Mouse (Mus musculus) forebrain, embryonic 10.5 days (tissue): Measurements from ENCODE around the gene Lrrc30. TPM values are rescaled to one million over a fixed set of nuclear protein-coding genes. Genes with fewer than 3 reads are reported as not detected.

Experiments
- DNase-seq: peaks from one replicate; pipeline ENCODE4 v3.0.0-alpha.2; 2017; ENCODE audit warnings: low spot score; ENCODE audit errors: extremely low spot score
- H3K27ac ChIP-seq: fragments of 300-500 bp; sonication (generic); 2 replicates; pipeline ENCODE4 v1.5.1; 2016; ENCODE audit warnings: mild to moderate bottlenecking
- H3K27me3 ChIP-seq: fragments of 300-500 bp; sonication (generic); 2 replicates; pipeline ENCODE4 v1.6.1; 2016; ENCODE audit warnings: mild to moderate bottlenecking; ENCODE audit not compliant: poor library complexity, severe bottlenecking
- H3K36me3 ChIP-seq: fragments of 300-500 bp; sonication (generic); replicated peaks from 2 replicates; pipeline ENCODE4 v1.6.1; 2016; ENCODE audit warnings: mild to moderate bottlenecking, moderate library complexity
- H3K4me1 ChIP-seq: fragments of 300-500 bp; sonication (generic); 2 replicates; pipeline ENCODE4 v1.6.1; 2016
- H3K4me3 ChIP-seq: fragments of 300-500 bp; sonication (generic); 2 replicates; pipeline ENCODE4 v1.5.1; 2016; ENCODE audit warnings: mild to moderate bottlenecking, moderate library complexity
- H3K9me3 ChIP-seq: fragments of 300-500 bp; sonication (generic); 2 replicates; pipeline ENCODE4 v1.6.1; 2016; ENCODE audit warnings: mild to moderate bottlenecking, moderate library complexity
- WGBS: fragments of 180-500 bp; shearing (Covaris S2); methylation state at CpG from one replicate; pipeline ENCODE4 v1.1.7; 2016; 5-methylcytosine and 5-hydroxymethylcytosine counted together
- polyA plus RNA-seq: library from polyadenylated mRNA; unstranded; fragments of >200 nt; fragmentation: Nextera tagmentation; extraction: Ambion mirVana; gene quantifications from 2 replicates; pipeline ENCODE4 v1.2.1, GENCODE M21; 2016

Gene Lrrc30
- polyA plus RNA-seq = not detected in 2 replicates

- Histone ChIP-seq H3K4me1 (peaks cover 18% of the 10 kb centered on the region), H3K27ac (no peak within 1 kb of the TSS), H3K27me3 (0 out of 2 replicates have a peak, but pooled peaks cover 4% of the 10 kb centered on the region), H3K36me3 (no peaks in the 10 kb centered on the region), H3K4me3 (no peak within 1 kb of the TSS), H3K9me3 (0 out of 2 replicates have a peak, but pooled peaks cover 3% of the 10 kb centered on the region)
- WGBS = 79% methylated on average over 13 of the region's 13 CpGs
- no peak for DNase-seq
These were observed at the start of gene Lrrc30 for GRCm38 (mm10) chr17:67632676-67633339. TSS of gene Lrrc30 (minus strand) at chr17:67632723.

GRCm38 (mm10) chr17:67681084-67681483 is 48.6 kb upstream of the Lrrc30 start:
- DNase-seq = no peak

GRCm38 (mm10) chr17:67678576-67678975 is 46.1 kb upstream of the Lrrc30 start:
- Histone ChIP-seq H3K27ac (no peak overlapping the region), H3K9me3 (no peaks in the 10 kb centered on the region), H3K4me3 (no peak overlapping the region), H3K36me3 (no peaks in the 10 kb centered on the region), H3K27me3 (no peaks in the 10 kb centered on the region), H3K4me1 (no peaks in the 10 kb centered on the region)
- WGBS = 81% methylated on average over 1 of the region's 1 CpGs
- no peak for DNase-seq

More at GRCm38 (mm10) chr17:67681084-67681483, 48.6 kb upstream of the Lrrc30 start:
- Histone ChIP-seq H3K9me3 (no peaks in the 10 kb centered on the region), H3K27me3 (no peaks in the 10 kb centered on the region), H3K36me3 (no peaks in the 10 kb centered on the region), H3K4me1 (peaks cover 16% of the 10 kb centered on the region), H3K27ac (no peak overlapping the region), H3K4me3 (no peak overlapping the region)
- WGBS = 87% methylated on average over 6 of the region's 6 CpGs

GRCm38 (mm10) chr17:67667981-67668380 is 35.5 kb upstream of the Lrrc30 start:
- 0 out of 2 replicates have a peak overlapping the region, but pooled peaks have one; percentile 30 for H3K27ac ChIP-seq
- 20% methylated on average over 3 of the region's 3 CpGs for WGBS
- DNase-seq = peak; percentile 69
- no peaks in the 10 kb centered on the region; the same call in 1 of the 2 replicates for H3K4me1 ChIP-seq
- H3K9me3 ChIP-seq = no peaks in the 10 kb centered on the region
- H3K27me3 ChIP-seq = no peaks in the 10 kb centered on the region
- no peaks in the 10 kb centered on the region for H3K36me3 ChIP-seq
- no peak overlapping the region for H3K4me3 ChIP-seq

- Histone ChIP-seq H3K4me3 (no peak overlapping the region), H3K36me3 (no peaks in the 10 kb centered on the region), H3K9me3 (no peaks in the 10 kb centered on the region), H3K27me3 (no peaks in the 10 kb centered on the region), H3K4me1 (no peaks in the 10 kb centered on the region; the same call in 1 of the 2 replicates), H3K27ac (no peak overlapping the region)
- WGBS = 73% methylated on average over 5 of the region's 5 CpGs
- DNase-seq = no peak
These were observed 34.5 kb upstream of the Lrrc30 start for GRCm38 (mm10) chr17:67666981-67667380.

- WGBS = 72% methylated on average over 3 of the region's 3 CpGs
- no peak overlapping the region for H3K27ac ChIP-seq
- H3K27me3 ChIP-seq = no peaks in the 10 kb centered on the region
- no peaks in the 10 kb centered on the region for H3K9me3 ChIP-seq
- H3K4me1 ChIP-seq = no peaks in the 10 kb centered on the region; the same call in 1 of the 2 replicates
- no peak overlapping the region for H3K4me3 ChIP-seq
- DNase-seq = no peak
- H3K36me3 ChIP-seq = no peaks in the 10 kb centered on the region
These were observed 31.8 kb upstream of the Lrrc30 start for GRCm38 (mm10) chr17:67664299-67664698.

- peak; percentile 50 for DNase-seq
- 24% methylated on average over 4 of the region's 4 CpGs for WGBS
- H3K4me1 ChIP-seq = peaks cover 10% of the 10 kb centered on the region
These were observed 19.0 kb upstream of the Lrrc30 start for GRCm38 (mm10) chr17:67651506-67651905.

GRCm38 (mm10) chr17:67641627-67642026 is 9.1 kb upstream of the Lrrc30 start:
- no peak overlapping the region for H3K27ac ChIP-seq
- DNase-seq = no peak
- H3K36me3 ChIP-seq = no peaks in the 10 kb centered on the region
- no peaks in the 10 kb centered on the region for H3K27me3 ChIP-seq
- peaks cover 5% of the 10 kb centered on the region; the same call in 1 of the 2 replicates for H3K4me1 ChIP-seq
- no peak overlapping the region for H3K4me3 ChIP-seq
- peaks cover 13% of the 10 kb centered on the region; the same call in 1 of the 2 replicates for H3K9me3 ChIP-seq

More at GRCm38 (mm10) chr17:67651506-67651905, 19.0 kb upstream of the Lrrc30 start:
- Histone ChIP-seq H3K36me3 (no peaks in the 10 kb centered on the region), H3K27ac (no peak overlapping the region), H3K27me3 (peaks cover 14% of the 10 kb centered on the region), H3K9me3 (no peaks in the 10 kb centered on the region), H3K4me3 (no peak overlapping the region)

- 90% methylated on average over 10 of the region's 10 CpGs for WGBS
- H3K27ac ChIP-seq = no peak overlapping the region
- H3K4me3 ChIP-seq = no peak overlapping the region
- no peaks in the 10 kb centered on the region for H3K27me3 ChIP-seq
- peaks cover 9% of the 10 kb centered on the region; the same call in 1 of the 2 replicates for H3K4me1 ChIP-seq
- no peaks in the 10 kb centered on the region for H3K36me3 ChIP-seq
- H3K9me3 ChIP-seq = no peaks in the 10 kb centered on the region
- DNase-seq = no peak
These were observed 5.7 kb upstream of the Lrrc30 start for GRCm38 (mm10) chr17:67638119-67638810.

- Histone ChIP-seq H3K4me1 (peaks cover 9% of the 10 kb centered on the region; the same call in 1 of the 2 replicates), H3K9me3 (no peaks in the 10 kb centered on the region)
- WGBS = 95% methylated on average over 2 of the region's 2 CpGs
These were observed 4.4 kb upstream of the Lrrc30 start for GRCm38 (mm10) chr17:67636951-67637350.

GRCm38 (mm10) chr17:67636304-67636703 is 3.8 kb upstream of the Lrrc30 start:
- Histone ChIP-seq H3K36me3 (no peaks in the 10 kb centered on the region), H3K9me3 (no peaks in the 10 kb centered on the region), H3K27me3 (0 out of 2 replicates have a peak, but pooled peaks cover 4% of the 10 kb centered on the region), H3K27ac (no peak overlapping the region), H3K4me1 (peaks cover 9% of the 10 kb centered on the region; the same call in 1 of the 2 replicates), H3K4me3 (no peak overlapping the region)
- DNase-seq = no peak
- WGBS = 64% methylated on average over 3 of the region's 3 CpGs

More at GRCm38 (mm10) chr17:67636951-67637350, 4.4 kb upstream of the Lrrc30 start:
- no peak overlapping the region for H3K4me3 ChIP-seq
- H3K36me3 ChIP-seq = no peaks in the 10 kb centered on the region
- DNase-seq = no peak
- no peaks in the 10 kb centered on the region for H3K27me3 ChIP-seq
- H3K27ac ChIP-seq = no peak overlapping the region

- WGBS = 75% methylated on average over 3 of the region's 3 CpGs
- Histone ChIP-seq H3K9me3 (0 out of 2 replicates have a peak, but pooled peaks cover 3% of the 10 kb centered on the region), H3K36me3 (no peaks in the 10 kb centered on the region), H3K27me3 (0 out of 2 replicates have a peak, but pooled peaks cover 4% of the 10 kb centered on the region), H3K4me1 (peaks cover 18% of the 10 kb centered on the region), H3K27ac (no peak overlapping the region), H3K4me3 (no peak overlapping the region)
- no peak for DNase-seq
These were observed 2.8 kb downstream of the Lrrc30 start for GRCm38 (mm10) chr17:67629746-67630145.
